Mouse (Mus musculus) G1E (cell line): ENCODE data around the gene Mef2d.

Experiments
- CTCF ChIP-seq: IDR thresholded peaks from 2 replicates; pipeline ENCODE4 v1.5.1; 2012; ENCODE audit warnings: low read depth, low read length, inconsistent platforms, mixed read lengths
- GATA1 ChIP-seq: IDR thresholded peaks from 2 replicates; pipeline ENCODE4 v1.6.1; 2012; ENCODE audit warnings: borderline replicate concordance, low read length, inconsistent platforms, mixed read lengths
- GATA2 ChIP-seq: IDR thresholded peaks from 2 replicates; pipeline ENCODE4 v1.6.1; 2012; ENCODE audit warnings: low read depth, low read length, inconsistent platforms, borderline replicate concordance
- POLR2AphosphoS5 ChIP-seq: IDR thresholded peaks from 2 replicates; pipeline ENCODE4 v1.6.1; 2012; ENCODE audit warnings: low read depth, low read length, inconsistent platforms; ENCODE audit not compliant: insufficient replicate concordance
- TAL1 ChIP-seq: conservative IDR thresholded peaks from 2 replicates; pipeline ENCODE4 v1.6.1; 2012; ENCODE audit warnings: low read depth, low read length, inconsistent platforms, mixed read lengths

- TF ChIP-seq CTCF (no peak), POLR2AphosphoS5 (no peak), GATA2 (no peak), TAL1 (no peak), GATA1 (no peak)
These were observed 9.7 kb upstream of the Mef2d start for GRCm38 (mm10) chr3:88132492-88132891.
